Mouse (Mus musculus) heart, postnatal 14 days (tissue): ENCODE data around the gene Arl5c. TPM values are rescaled to one million over a fixed set of nuclear protein-coding genes. Genes with fewer than 3 reads are reported as not detected.

ENCODE experiments used
- DNase-seq, 2 experiments: peaks; one replicate each; pipeline ENCODE4 v3.0.0; 2021 to 2022
- intact Hi-C: fragments of 180-260 bp; cut with DNase I; formaldehyde crosslinking; loops from one replicate; pipeline ENCODE4 v1.15.1; 2025
- microRNA-seq, 2 experiments: library from miRNA; unstranded; fragments of <30 nt; microRNA quantifications; one replicate each; pipeline ENCODE4 v1.2.0; 2021 to 2022
- total RNA-seq, 2 experiments: library from RNA; stranded (reverse); gene quantifications; 2 replicates each; pipeline ENCODE4 v1.2.3; 2021

Arl5c gene
- total RNA-seq, 2 experiments from 2014 or later, result 1.6 to 6.2 TPM

DNA sequence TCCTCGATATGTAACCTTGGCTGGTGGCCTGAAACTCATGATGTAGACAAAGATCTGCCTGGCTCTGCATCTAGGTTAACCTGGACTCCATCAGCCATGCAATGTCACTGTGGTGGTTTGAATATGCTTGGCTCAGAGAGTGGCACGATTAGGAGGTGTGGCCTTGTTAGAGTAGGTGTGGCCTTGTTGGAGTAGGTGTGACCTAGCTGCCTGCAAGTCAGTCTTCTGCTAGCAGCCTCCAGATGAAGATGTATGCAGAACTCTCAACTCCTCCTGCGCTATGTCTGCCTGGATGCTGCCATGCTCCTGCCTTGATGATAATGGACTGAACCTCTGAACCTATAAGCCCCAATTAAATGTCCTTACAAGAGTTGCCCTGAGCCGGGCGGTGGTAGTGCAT lies 52.7 kb downstream of the Arl5c start:
- no peak for DNase-seq
- intact Hi-C loops, result no loop called here

DNA sequence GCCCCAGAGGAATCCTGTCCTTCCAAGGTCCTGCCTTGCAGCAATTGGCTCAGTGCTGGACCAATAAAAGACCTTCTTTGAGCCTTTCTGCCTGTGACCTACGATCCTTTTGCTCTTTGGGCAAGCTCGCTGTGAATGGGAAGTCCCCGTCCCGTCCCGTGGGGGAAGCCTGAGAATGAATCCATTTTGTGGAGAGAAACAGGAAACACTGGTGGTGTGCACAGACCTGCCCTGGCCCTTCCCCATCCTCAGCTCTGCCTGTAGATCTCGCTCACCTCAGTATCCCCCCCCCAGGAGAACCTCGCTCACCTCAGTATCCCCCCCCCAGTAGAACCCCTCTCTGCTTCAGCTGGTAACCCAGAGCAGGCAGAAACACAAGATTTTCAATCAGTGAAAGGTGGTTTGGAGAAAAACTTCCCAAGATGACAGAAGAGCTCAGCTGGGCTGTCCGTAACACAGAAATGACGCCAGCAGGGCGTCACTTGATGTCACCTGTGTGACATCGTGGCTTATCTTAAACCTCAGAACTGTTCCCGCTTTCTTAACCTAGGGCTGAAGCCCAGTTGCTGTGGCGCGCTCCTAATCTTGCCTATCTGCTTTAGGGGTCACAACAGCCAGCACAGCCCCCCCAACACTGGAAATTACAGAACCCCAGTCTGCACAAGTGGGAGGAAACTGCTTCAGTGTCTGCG lies 53.4 kb downstream of the Arl5c start:
- intact Hi-C loops, result no loop called here
- DNase-seq, result no peak

Small RNA genes within 50 kb of the gene (microRNA-seq; reads per million reads assigned to microRNA genes)
- gene Gm22461 (0 reads per million in 2 experiments), gene Gm27597 (0 reads per million in 2 experiments)

Other genes with a start within 250 kb of the Arl5c start
- 10 to 100 TPM in 1 of 2 experiments, 1 to 10 TPM in 1; 8.9 to 10.6 TPM for gene Cwc25, start 229.6 kb downstream of the Arl5c start, total RNA-seq
- gene 1700001P01Rik, start 220.3 kb downstream of the Arl5c start, total RNA-seq, result under 1 TPM in 1 of 2 experiments, not detected in 1; 0.65 TPM
- 100 to 1,000 TPM; 503 to 533 TPM for gene Rpl23, start 213.7 kb downstream of the Arl5c start, total RNA-seq
- gene Lasp1, start 197.2 kb downstream of the Arl5c start, total RNA-seq, result 10 to 100 TPM; 47.8 to 49.6 TPM
- gene B230217C12Rik, start 155.4 kb downstream of the Arl5c start, total RNA-seq, result 1 to 10 TPM in 1 of 2 experiments, under 1 TPM in 1; 0.95 to 1.1 TPM
- gene Fbxo47, start 112.0 kb downstream of the Arl5c start, total RNA-seq, result under 1 TPM; 0.17 to 0.37 TPM
- 1 to 10 TPM; 7.3 TPM for gene Plxdc1, start 9.7 kb downstream of the Arl5c start, total RNA-seq
- gene Cacnb1, start 26.9 kb upstream of the Arl5c start, total RNA-seq, result 1 to 10 TPM; 5.5 to 6.9 TPM
- gene Rpl19, start 30.5 kb upstream of the Arl5c start, total RNA-seq, result 100 to 1,000 TPM; 538 to 580 TPM
- gene Stac2, start 57.3 kb upstream of the Arl5c start, total RNA-seq, result under 1 TPM; 0.27 to 0.43 TPM
- gene Fbxl20, start 154.2 kb upstream of the Arl5c start, total RNA-seq, result 10 to 100 TPM; 19.7 to 22.4 TPM
- 10 to 100 TPM; 38.0 to 42.9 TPM for gene Med1, start 197.1 kb upstream of the Arl5c start, total RNA-seq
- gene Cdk12, start 206.9 kb upstream of the Arl5c start, total RNA-seq, result 10 to 100 TPM; 26.3 to 27.6 TPM